Mouse (Mus musculus) megakaryocyte-erythroid progenitor cell, adult 5-6 weeks (primary cell): ENCODE measurements around the gene Ltbr. TPM values are rescaled to one million over a fixed set of nuclear protein-coding genes. Genes with fewer than 3 reads are reported as not detected.
"Not testable (repeated sequence)": the region's sequence is repeated elsewhere in the genome, so short reads cannot be mapped to it uniquely, and the experiment has no call there.

Source experiments
- ATAC-seq: replicated peaks from 2 replicates; pipeline ENCODE4 v1.8.0; 2016; ENCODE audit warnings: mild to moderate bottlenecking, inconsistent platforms; ENCODE audit not compliant: severe bottlenecking, poor library complexity, low FRiP score, low TSS enrichment
- total RNA-seq, 2 experiments: library from RNA; stranded (forward) in 1 of 2; stranded (reverse) in 1 of 2; fragments of 200-1000, 215-1000 nt in 1 of 2; fragments of >200 nt in 1 of 2; fragmentation: Nextera tagmentation in 1 of 2; gene quantifications; 2 replicates each; pipeline ENCODE4 v1.2.3; 2014 to 2017

Ltbr gene
- total RNA-seq, 2 experiments from 2014 or later = 5.2 to 6.0 TPM

DNA sequence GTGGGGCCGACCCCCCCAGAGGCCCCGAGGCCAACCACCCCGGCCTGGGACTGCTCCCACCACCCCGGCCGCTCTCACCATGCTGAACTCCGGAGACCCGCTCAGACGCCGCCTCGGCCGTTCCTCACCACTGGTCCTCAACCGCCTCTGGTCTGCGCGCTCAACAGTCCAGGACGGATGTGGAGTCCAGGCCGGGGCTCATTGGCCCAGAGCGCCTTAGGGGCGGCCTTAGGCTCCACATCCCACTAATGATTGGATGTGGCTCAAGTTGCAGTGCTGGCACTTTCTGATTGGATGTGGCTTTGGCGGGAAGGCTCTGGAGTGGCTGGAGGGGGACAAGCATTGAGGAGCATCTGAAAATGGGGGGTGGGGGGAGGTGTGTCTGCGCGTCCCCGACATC, 27.8 kb downstream of the Ltbr start, which contains the start of gene Tuba3a:
Tuba3a (minus strand) TSS at position 153 of the 400 bp plus-strand sequence.
- no peak for ATAC-seq

DNA sequence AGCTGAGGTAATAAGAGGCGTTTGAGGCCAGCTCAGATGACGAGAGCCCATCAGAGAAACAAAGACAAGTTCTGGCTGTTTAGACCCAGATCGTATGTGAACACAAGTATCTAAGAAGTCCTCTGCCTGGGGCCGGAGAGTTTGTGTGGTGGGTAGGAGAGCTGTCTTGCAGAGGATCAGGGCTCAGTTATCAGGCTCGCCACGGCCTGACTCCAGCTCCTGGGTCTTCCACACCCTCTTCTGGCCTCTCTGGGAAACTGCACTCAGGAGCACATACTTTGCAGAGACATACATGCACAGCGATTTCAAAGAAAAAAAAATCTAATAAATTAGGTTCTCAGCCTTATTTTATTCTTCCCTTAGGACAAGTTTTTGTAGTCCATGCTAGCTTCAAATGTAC, 28.9 kb downstream of the Ltbr start:
- ATAC-seq = no peak

DNA sequence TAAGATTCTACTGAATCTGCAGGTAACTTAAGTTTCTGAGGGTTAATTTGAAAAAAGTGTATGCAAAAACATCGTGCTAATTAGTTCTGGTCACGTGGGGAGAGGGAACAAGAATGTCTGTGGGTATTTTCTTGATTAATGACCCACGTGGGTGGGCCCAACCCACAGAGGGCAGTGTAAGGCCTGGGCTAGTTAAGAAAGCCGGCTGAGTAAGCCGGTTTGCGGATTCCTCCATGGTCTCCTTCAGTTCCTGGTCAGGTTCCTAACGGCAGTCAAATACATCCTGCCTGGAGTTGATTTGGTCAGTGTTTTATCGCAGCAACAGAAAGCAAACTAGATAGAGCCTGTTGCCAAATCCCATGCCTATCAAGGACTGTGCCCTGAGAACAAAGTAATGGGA, 29.4 kb downstream of the Ltbr start:
- no peak for ATAC-seq

DNA sequence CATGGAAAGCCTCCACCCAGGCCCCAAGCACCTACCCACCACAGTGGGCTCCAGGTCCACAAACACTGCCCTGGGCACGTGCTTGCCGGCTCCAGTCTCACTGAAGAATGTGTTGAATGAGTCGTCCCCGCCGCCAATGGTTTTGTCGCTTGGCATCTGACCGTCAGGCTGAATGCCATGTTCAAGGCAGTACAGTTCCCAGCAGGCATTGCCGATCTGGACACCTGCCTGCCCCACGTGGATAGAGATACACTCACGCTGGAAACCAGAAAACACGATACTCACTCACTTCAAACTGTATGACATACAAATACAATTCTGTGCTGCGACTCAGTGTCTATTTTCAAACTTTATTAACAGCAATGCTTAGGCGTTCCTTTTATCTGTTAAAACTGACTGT, 31.0 kb downstream of the Ltbr start:
- not testable (repeated sequence) for ATAC-seq

DNA sequence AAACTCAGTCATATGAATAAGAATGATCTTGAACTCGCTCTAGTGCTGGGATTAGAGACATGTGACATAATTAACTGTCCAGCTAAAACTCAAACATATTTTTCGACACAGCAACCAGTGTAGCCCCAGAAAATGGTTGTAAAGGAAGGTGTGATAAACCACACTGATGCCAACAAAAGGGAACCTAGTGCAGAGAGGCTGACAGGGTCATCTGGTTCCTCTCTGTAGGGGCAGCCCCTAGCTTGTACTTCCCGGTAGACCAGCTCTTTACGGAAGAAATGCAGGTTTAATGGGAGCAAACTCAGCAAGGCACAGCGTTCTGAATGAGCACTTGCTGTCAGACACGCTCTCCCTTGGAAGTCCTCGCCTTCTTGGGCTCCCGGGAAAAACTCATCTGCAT, 34.0 kb downstream of the Ltbr start:
- ATAC-seq = no peak

DNA sequence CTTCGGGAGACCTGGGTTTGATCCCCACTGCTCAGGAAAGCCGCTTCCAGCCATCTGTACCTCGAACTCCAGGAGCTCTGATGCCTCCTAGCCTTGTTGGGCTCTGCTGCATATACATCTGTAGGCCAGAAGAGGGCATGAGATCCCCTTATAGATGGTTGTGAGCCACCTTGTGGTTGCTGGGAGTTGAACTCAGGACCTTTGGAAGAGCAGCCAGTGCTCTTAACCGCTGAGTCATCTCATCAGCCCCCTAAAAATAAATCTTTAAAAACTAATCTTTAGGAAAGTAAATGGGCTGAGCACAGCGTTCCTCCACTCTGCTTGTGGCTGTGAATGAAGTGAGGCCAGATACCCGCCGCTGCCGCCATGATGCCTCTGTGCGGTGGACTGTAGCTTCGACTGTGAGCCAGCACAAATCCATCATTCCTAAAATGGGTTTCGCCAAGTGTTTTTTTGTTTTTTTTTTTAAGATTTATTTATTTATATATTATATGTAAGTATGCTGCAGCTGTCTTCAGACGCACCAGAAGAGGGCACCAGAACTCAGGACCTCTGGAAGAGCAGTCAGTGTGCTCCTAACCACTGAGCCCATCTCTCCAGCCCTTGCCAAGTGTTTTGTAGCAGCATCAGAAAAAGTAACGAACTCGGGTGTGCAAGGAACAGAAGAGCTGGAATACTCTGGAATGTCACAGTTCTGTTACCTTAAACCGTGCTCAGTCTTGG, 38.7 kb downstream of the Ltbr start:
- ATAC-seq = no peak

DNA sequence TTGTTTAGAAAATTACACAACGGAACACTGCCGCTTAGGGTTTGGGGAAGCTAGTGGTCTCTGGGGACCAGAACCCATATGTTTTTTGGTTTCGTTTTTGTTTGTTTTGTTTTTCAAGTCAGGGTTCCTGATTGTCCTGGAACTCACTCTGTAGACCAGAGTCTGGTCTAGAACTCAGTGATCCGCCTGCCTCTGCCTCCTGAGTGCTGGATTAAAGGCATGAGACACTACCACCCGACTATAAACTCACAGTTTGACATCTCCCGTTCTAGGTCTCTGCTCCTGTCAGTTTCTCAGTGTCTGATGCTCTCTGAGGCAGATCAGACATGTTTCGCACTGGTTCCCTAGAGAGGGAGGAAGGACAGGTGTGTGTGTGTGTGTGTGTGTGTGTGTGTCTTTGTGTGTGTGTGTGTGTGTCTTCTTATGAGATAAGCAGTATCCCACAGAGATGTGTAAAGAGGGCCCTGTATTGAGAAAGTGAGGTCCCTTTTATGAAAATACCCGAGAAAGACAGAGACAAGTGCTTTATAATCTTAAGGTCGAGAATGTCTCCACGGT, 41.4 kb downstream of the Ltbr start:
- no peak for ATAC-seq

DNA sequence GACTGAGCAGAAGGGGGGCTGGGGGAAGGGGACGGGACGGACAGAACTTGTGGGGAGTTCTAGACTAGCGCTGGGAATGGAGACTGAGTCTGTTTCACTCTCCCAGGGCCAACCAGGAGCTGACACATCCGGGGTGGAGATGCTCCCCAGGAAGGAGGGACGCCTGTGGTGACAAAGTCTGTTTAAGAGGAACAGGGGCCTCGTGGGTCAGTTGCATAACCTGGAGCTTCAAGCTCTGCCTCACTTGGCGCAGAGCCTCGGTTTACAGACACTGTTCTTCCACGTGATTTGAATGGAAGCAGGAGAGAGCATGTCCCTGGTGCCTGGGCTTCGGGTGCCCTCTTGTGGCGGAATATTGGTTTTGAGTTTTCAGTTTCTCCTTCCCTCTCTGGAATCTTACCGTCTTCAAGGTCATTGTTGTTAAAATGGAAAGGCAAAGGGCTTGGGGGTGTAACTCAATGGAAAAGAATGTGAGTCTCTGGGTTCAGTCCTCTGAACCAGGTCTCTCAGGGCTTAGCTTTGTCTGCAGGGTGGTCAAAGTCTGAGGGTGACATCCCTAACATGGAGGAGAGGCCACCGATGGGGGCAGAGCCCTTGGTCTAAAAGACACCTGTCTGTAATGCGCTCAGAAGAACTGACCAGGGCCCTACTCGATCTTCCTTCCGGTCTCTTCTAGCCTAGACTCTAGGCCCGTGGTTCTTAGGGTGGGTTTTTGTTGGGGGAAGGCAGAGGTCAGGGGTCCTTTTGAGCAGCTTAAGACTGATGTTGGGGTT, 42.0 kb downstream of the Ltbr start:
- peak; percentile 84 for ATAC-seq

DNA sequence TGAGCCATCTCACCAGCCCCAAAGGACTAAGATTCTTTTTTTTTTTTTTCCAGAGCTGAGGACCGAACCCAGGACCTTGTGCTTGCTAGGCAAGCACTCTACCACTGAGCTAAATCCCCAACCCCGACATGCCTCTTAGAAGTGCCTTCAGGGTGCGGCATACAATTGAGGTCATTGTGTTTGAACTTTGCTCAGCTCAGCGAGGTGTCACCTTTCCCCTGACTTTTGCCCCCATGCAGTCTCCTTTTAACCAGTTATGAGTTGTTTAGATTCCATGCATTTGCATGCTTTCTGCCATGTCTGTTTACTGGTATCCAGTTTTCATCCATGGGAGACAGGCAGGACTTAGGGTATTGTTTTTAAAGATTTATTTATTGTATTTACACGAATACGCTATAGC, 44.9 kb downstream of the Ltbr start:
- no peak for ATAC-seq

DNA sequence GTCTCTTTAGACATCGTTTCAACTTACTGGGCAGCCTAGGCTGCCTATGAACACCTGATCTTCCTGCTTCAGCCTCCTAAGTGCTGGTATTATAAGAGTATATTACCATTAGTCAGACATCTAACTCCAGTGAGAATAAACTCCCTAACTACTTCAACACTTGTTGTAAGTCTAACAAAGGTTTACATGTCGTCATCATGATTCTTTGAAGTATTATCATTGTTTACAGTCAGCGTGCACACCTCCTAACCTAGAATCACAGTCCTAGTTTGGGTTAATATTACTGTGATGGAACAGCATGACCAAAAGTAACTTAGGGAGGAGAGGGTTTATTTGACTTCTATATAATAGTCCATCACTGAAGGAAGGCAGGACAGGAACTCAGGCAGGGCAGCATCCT, 46.2 kb downstream of the Ltbr start:
- ATAC-seq = no peak

DNA sequence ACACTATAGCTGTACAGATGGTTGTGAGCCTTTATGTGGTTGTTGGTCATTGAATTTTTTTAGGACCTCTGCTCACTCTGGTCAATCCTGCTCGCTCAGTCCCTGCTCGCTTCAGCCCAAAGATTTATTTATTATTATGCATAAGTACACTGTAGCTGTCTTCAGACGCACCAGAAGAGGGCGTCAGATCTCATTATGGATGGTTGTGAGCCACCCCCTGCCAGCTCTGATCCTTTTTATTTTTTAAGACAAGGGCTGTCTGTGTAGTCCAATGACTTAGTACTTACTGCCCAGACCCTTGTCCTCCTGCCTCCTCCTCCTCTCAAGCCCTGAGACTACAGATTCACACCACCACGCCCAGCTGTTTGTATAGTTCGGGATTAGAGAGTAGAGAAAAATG, 47.1 kb downstream of the Ltbr start:
- not testable (repeated sequence) for ATAC-seq

DNA sequence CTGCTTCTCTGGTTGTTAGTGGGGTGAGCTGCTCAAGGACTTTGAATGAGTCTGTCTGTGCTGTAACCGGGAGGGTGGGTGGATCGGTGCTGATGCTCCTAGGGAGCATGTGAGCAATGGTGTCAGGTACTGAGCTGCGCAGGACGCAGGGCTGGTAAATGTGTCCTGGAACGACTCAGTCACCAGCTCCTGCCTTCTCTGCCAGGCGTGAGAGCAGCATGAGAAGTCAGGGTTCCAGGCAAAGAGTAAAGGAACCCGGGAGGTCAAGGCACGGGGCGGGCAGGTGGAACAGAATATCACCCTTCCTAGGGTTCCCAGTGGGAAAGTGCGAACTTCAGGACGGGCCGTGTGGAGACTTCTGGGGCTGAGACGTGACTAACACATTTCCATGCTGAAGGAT, 47.6 kb downstream of the Ltbr start:
- ATAC-seq = no peak

DNA sequence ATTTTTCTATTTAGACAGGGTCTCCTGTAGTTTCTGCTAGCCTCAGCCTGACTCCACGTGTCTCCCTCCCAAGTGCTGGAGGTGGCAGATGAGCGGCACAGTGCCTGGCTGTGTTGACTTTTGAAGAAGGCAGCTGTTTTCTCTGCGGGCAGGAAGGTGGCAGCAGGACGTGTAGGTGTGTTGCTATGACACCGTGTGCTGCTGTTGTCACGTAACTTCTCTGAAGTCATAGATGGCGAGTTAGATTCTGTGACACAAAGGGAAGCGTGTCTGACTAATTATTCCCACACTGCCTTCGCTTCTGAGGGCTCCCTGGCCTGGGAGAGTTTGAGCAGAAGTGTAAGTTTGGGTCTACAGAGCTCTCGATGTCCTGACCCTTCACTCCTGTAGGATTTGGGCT, 48.4 kb downstream of the Ltbr start:
- no peak; the same call in 1 of the 2 replicates for ATAC-seq

DNA sequence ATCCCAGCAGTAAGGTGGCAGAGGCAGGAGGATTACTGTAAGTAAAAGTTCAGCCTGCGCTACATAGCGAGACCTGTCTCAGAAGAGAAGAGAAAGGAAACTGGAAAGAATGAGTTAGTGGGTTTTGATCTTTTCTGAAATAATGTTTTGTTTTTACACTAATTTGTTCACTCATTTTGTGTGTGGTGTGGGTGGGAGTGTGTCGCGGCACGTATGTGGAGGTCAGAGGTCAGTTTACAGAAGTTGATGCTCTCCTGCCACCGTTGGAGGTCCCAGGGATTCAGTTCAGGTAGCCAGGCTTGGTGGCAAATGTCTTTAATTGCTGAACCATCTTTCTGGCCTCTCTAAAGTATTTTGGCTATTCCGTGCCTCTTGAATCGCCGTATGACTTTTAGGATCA, 49.5 kb downstream of the Ltbr start:
- no peak for ATAC-seq

DNA sequence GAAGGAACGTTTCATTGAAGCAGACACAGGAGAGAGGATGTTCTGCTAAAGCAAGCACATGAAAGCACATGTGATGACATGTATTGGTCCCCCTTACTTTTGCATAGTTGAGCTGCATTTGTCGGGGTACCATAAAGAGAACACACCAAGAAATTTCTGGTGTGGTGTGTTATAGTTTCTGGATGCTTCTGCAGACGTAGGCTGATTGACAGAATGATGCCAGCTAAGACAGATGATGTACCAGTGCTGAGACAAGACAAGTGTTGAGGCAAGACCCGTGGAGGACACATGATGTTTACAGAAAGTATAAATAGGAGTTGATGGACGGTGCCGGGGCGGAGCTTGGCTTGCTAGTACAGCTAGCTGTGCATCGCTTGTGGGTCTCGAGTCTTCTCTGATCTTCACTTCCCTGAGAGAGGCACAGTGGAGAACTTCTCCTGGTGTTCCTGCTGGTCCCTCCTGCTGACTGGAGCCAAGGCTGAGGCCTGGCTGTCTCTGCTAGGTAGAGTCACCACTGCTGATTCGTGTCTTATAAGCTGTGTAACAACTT, 53.6 kb downstream of the Ltbr start:
- ATAC-seq = no peak

Other genes starting within 250 kb of the Ltbr start
- not detected in 2 replicates for gene Lpar5, start 246.0 kb downstream of the Ltbr start, total RNA-seq (2014; fragmentation: Nextera tagmentation)
- gene Lpar5, start 246.0 kb downstream of the Ltbr start, total RNA-seq (2017) = 4.3 TPM in 1 of 2 replicates, not detected in the other
- 153 and 188 TPM in 2 replicates for gene Chd4, start 217.9 kb downstream of the Ltbr start, total RNA-seq (2014; fragmentation: Nextera tagmentation)
- 438 and 492 TPM in 2 replicates for gene Chd4, start 217.9 kb downstream of the Ltbr start, total RNA-seq (2017)
- gene Nop2, start 182.0 kb downstream of the Ltbr start, total RNA-seq (2014; fragmentation: Nextera tagmentation) = 92.2 and 114 TPM in 2 replicates
- 108 and 125 TPM in 2 replicates for gene Nop2, start 182.0 kb downstream of the Ltbr start, total RNA-seq (2017)
- 18.3 and 22.7 TPM in 2 replicates for gene Iffo1, start 168.6 kb downstream of the Ltbr start, total RNA-seq (2014; fragmentation: Nextera tagmentation)
- 10.3 and 12.8 TPM in 2 replicates for gene Iffo1, start 168.6 kb downstream of the Ltbr start, total RNA-seq (2017)
- 900 and 1,346 TPM in 2 replicates for gene Gapdh, start 147.4 kb downstream of the Ltbr start, total RNA-seq (2014; fragmentation: Nextera tagmentation)
- gene Gapdh, start 147.4 kb downstream of the Ltbr start, total RNA-seq (2017) = 535 and 806 TPM in 2 replicates
- gene Ncapd2, start 122.2 kb downstream of the Ltbr start, total RNA-seq (2014; fragmentation: Nextera tagmentation) = 285 and 384 TPM in 2 replicates
- gene Ncapd2, start 122.2 kb downstream of the Ltbr start, total RNA-seq (2017) = 186 and 262 TPM in 2 replicates
- 163 and 194 TPM in 2 replicates for gene Mrpl51, start 122.1 kb downstream of the Ltbr start, total RNA-seq (2014; fragmentation: Nextera tagmentation)
- 120 and 151 TPM in 2 replicates for gene Mrpl51, start 122.1 kb downstream of the Ltbr start, total RNA-seq (2017)
- gene Vamp1, start 98.3 kb downstream of the Ltbr start, total RNA-seq (2014; fragmentation: Nextera tagmentation) = 14.9 and 25.5 TPM in 2 replicates
- 2.3 and 4.9 TPM in 2 replicates for gene Vamp1, start 98.3 kb downstream of the Ltbr start, total RNA-seq (2017)
- gene Tapbpl, start 82.0 kb downstream of the Ltbr start, total RNA-seq (2014; fragmentation: Nextera tagmentation) = 2.0 and 3.6 TPM in 2 replicates
- gene Tapbpl, start 82.0 kb downstream of the Ltbr start, total RNA-seq (2017) = 4.8 and 8.6 TPM in 2 replicates
- gene Cd27, start 76.9 kb downstream of the Ltbr start, total RNA-seq (2014; fragmentation: Nextera tagmentation) = 8.0 and 9.4 TPM in 2 replicates
- 6.6 and 14.3 TPM in 2 replicates for gene Cd27, start 76.9 kb downstream of the Ltbr start, total RNA-seq (2017)
- gene Tuba3a, start 27.8 kb downstream of the Ltbr start, total RNA-seq (2014; fragmentation: Nextera tagmentation) = not detected in 2 replicates
- gene Tuba3a, start 27.8 kb downstream of the Ltbr start, total RNA-seq (2017) = not detected in 2 replicates
- gene Scnn1a, start 6.8 kb upstream of the Ltbr start, total RNA-seq (2014; fragmentation: Nextera tagmentation) = 1.4 TPM in 1 of 2 replicates, not detected in the other
- gene Scnn1a, start 6.8 kb upstream of the Ltbr start, total RNA-seq (2017) = not detected in 2 replicates
- 8.6 and 9.5 TPM in 2 replicates for gene Tnfrsf1a, start 35.5 kb upstream of the Ltbr start, total RNA-seq (2014; fragmentation: Nextera tagmentation)
- gene Tnfrsf1a, start 35.5 kb upstream of the Ltbr start, total RNA-seq (2017) = 4.7 and 6.3 TPM in 2 replicates
- not detected in 2 replicates for gene Plekhg6, start 66.9 kb upstream of the Ltbr start, total RNA-seq (2014; fragmentation: Nextera tagmentation)
- gene Plekhg6, start 66.9 kb upstream of the Ltbr start, total RNA-seq (2017) = not detected in 2 replicates
- 9.5 and 11.8 TPM in 2 replicates for gene Cd9, start 180.9 kb upstream of the Ltbr start, total RNA-seq (2014; fragmentation: Nextera tagmentation)
- 34.1 and 40.0 TPM in 2 replicates for gene Cd9, start 180.9 kb upstream of the Ltbr start, total RNA-seq (2017)
- 11.0 and 14.9 TPM in 2 replicates for gene Vwf, start 232.9 kb upstream of the Ltbr start, total RNA-seq (2014; fragmentation: Nextera tagmentation)
- gene Vwf, start 232.9 kb upstream of the Ltbr start, total RNA-seq (2017) = 5.5 and 9.3 TPM in 2 replicates